Mouse (Mus musculus) embryonic fibroblast, embryonic 13.5 days (primary cell): Measurements from ENCODE around the gene Tnik.

ENCODE experiments used
- CTCF ChIP-seq: IDR thresholded peaks from 2 replicates; pipeline ENCODE4 v1.5.1; 2011; ENCODE audit warnings: mild to moderate bottlenecking, control low read depth, low read length, moderate library complexity, borderline replicate concordance; ENCODE audit not compliant: insufficient read depth
- POLR2A ChIP-seq: IDR thresholded peaks from 2 replicates; pipeline ENCODE4 v1.6.1; 2011; ENCODE audit warnings: low read depth, mild to moderate bottlenecking, control low read depth, low read length, moderate library complexity

GRCm38 (mm10) chr3:28496806-28497502, 233.9 kb downstream of the Tnik start:
- TF ChIP-seq CTCF (no peak), POLR2A (no peak)
